Mouse (Mus musculus) 3T3-L1 (cell line): ENCODE data around the gene C1qtnf4.

Experiments
- DNase-seq: peaks from one replicate; pipeline ENCODE4 v3.0.0-alpha.2; 2015; ENCODE audit warnings: low read depth, low spot score

The C1qtnf4 gene

GRCm38 (mm10) chr2:90881824-90882223, 3.8 kb upstream of the C1qtnf4 start:
- no peak for DNase-seq

- DNase-seq, result no peak
These were observed 776 bp downstream of the C1qtnf4 start for GRCm38 (mm10) chr2:90886436-90886835.

GRCm38 (mm10) chr2:90887627-90888026, 2.0 kb downstream of the C1qtnf4 start:
- peak; percentile 71 for DNase-seq

- no peak for DNase-seq
These were observed 4.2 kb downstream of the C1qtnf4 start for GRCm38 (mm10) chr2:90889550-90890548.

- DNase-seq, result no peak
These were observed 8.1 kb downstream of the C1qtnf4 start for GRCm38 (mm10) chr2:90893673-90894298.

GRCm38 (mm10) chr2:90894299-90894677, 8.6 kb downstream of the C1qtnf4 start:
- DNase-seq, result peak; percentile 49

GRCm38 (mm10) chr2:90903398-90903797, 17.7 kb downstream of the C1qtnf4 start:
- DNase-seq, result no peak

- DNase-seq, result peak; percentile 92
These were observed 18.6 kb downstream of the C1qtnf4 start, which contains the start of the genes Kbtbd4 and Ndufs3 for GRCm38 (mm10) chr2:90904076-90904855. Gene Kbtbd4, plus strand, starts transcription at chr2:90904740. Gene Ndufs3, minus strand, starts transcription at chr2:90904827.

GRCm38 (mm10) chr2:90904856-90905224, 19.2 kb downstream of the C1qtnf4 start:
- DNase-seq, result no peak

- no peak for DNase-seq
These were observed 21.1 kb downstream of the C1qtnf4 start for GRCm38 (mm10) chr2:90906721-90907120.

GRCm38 (mm10) chr2:90910861-90911260, 25.2 kb downstream of the C1qtnf4 start:
- no peak for DNase-seq

- DNase-seq, result peak; percentile 73
These were observed 26.0 kb downstream of the C1qtnf4 start for GRCm38 (mm10) chr2:90911668-90912067.

GRCm38 (mm10) chr2:90913671-90914070, 28.0 kb downstream of the C1qtnf4 start:
- peak; percentile 63 for DNase-seq

GRCm38 (mm10) chr2:90915516-90915915, 29.9 kb downstream of the C1qtnf4 start:
- DNase-seq, result no peak

GRCm38 (mm10) chr2:90916560-90917232, 31.0 kb downstream of the C1qtnf4 start:
- peak; percentile 56 for DNase-seq

- DNase-seq, result peak; percentile 74
These were observed 31.8 kb downstream of the C1qtnf4 start for GRCm38 (mm10) chr2:90917233-90917998.

- no peak for DNase-seq
These were observed 32.5 kb downstream of the C1qtnf4 start for GRCm38 (mm10) chr2:90917999-90918698.

- DNase-seq, result peak; percentile 56
These were observed 35.5 kb downstream of the C1qtnf4 start for GRCm38 (mm10) chr2:90921178-90921577.

- peak; percentile 66 for DNase-seq
These were observed 37.0 kb downstream of the C1qtnf4 start for GRCm38 (mm10) chr2:90922636-90923035.

GRCm38 (mm10) chr2:90928566-90928965, 42.9 kb downstream of the C1qtnf4 start:
- DNase-seq, result no peak
